Mouse (Mus musculus) bone marrow macrophage, adult 2 months (primary cell): ENCODE measurements around the gene Flt4.

Experiments
- CTCF ChIP-seq: IDR thresholded peaks from 2 replicates; pipeline ENCODE4 v1.5.1; 2012; ENCODE audit warnings: low read depth, mild to moderate bottlenecking, low read length, moderate library complexity
- POLR2A ChIP-seq: IDR thresholded peaks from 2 replicates; pipeline ENCODE4 v1.6.1; 2012; ENCODE audit warnings: mild to moderate bottlenecking, low read depth, low read length, borderline replicate concordance

DNA sequence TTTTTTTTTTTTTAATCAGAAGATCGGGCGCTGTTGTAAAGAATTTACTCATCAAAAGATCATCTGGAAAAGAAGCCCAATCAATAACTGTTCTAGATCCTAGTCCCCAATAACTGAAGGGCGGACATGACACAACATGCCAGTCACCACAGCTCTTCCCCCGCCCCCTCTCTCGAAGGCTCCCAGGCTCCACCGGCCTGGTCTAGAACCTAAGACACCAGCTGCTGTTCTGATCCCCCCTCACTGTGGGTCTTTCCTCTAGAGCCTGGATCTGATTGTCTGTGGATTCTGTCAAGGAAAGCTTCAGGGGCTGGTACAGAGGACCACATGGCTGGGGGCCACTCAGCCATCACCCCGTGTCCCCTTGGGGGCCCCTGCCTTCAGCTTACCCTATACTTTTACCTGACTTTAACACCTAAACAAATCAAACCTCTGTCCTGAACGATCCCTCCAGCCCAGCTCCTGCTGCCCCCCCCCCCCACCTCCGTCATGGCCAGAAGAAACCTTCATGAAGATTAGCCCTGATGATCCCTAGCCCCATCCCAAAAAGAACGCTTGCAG, 42.8 kb downstream of the Flt4 start:
- no peak for TF ChIP-seq CTCF
- TF ChIP-seq POLR2A, result no peak
